Mouse (Mus musculus): ENCODE measurements around the gene Rgs6. TPM values are rescaled to one million over a fixed set of nuclear protein-coding genes. Genes with fewer than 3 reads are reported as not detected.
A peak's percentile ranks its signal among the peaks of the same experiment; 100 is the strongest.

Rgs6 gene
- polyA plus RNA-seq, 1 experiment from 2014 or later, result 0.49 TPM

DNA sequence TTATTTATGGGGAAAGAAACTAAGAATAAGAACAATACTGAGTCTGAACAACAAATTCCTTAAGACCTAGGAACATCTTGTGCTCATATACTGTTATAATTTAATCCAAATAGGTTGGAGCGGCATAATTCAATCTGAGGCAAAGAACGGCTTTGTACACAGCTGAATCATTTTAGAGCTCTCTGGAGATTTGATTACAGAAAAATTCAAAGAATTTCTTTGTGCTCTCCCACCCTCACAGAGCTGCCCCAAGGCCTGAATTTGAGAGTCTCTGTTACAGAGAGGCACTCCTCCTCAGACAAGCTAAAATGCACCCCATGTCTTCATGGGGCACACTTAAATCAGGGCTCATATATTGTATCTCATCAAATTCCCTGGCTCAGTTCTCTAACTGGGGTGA, 332.1 kb downstream of the Rgs6 start:
- Histone ChIP-seq H3K4me1 (peaks cover 17% of the 10 kb centered on the region), H3K4me3 (no peak overlapping the region), H3K27me3 (replicated peaks; ENCODE audit: low read depth, poor library complexity, severe bottlenecking) (no peaks in the 10 kb centered on the region), H3K36me3 (replicated peaks) (no peaks in the 10 kb centered on the region), H3K27ac (replicated peaks) (peak overlapping the region; percentile 77), H3K9me3 (no peaks in the 10 kb centered on the region)
- peak; percentile 47 for DNase-seq (ENCODE audit: low spot score)
- 28% methylated on average over 2 of the region's 2 CpGs for WGBS

DNA sequence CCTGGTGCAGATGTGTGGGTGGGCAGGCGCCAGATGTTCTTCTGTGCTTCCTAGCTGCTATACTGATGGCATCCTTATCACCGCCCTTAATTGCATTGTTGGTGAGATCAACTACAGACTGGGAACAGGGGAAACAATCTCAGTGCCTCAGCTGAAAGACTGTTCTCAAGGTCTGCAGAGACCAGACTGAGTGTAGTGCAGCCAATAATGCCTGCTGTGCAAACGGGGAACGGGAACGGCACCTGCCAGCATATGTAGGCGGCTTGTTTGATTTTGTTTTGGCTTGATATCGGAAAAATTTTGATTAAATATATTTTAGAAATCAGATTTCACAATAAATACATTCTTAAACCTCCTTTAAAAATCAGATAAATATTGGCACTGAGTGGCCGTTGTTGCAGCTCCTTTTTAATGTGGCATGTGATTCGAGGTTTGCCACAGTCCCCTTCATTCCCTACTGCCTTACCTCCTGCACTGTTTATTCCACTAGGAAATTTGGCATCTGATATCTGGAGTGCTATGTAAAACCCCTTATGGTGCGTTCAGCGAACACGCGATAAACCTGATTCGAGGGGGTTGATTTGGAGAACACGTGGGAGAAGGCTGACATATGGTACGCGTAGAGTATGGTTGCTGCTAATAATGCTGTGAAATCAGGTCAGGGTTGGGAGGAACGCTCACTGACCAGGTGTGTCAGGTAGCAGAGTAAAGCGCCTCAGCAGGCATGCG, 333.4 kb downstream of the Rgs6 start:
- no peaks in the 10 kb centered on the region for H3K9me3 ChIP-seq
- H3K27ac ChIP-seq (replicated peaks), result peak overlapping the region; percentile 21; the same call in 1 of the 2 replicates
- WGBS, result 89% methylated on average over 20 of the region's 20 CpGs
- no peaks in the 10 kb centered on the region for H3K27me3 ChIP-seq (replicated peaks; ENCODE audit: low read depth, poor library complexity, severe bottlenecking)
- no peak for DNase-seq (ENCODE audit: low spot score)
- H3K4me3 ChIP-seq, result no peak overlapping the region
- peaks cover 17% of the 10 kb centered on the region for H3K4me1 ChIP-seq
- no peaks in the 10 kb centered on the region for H3K36me3 ChIP-seq (replicated peaks)

DNA sequence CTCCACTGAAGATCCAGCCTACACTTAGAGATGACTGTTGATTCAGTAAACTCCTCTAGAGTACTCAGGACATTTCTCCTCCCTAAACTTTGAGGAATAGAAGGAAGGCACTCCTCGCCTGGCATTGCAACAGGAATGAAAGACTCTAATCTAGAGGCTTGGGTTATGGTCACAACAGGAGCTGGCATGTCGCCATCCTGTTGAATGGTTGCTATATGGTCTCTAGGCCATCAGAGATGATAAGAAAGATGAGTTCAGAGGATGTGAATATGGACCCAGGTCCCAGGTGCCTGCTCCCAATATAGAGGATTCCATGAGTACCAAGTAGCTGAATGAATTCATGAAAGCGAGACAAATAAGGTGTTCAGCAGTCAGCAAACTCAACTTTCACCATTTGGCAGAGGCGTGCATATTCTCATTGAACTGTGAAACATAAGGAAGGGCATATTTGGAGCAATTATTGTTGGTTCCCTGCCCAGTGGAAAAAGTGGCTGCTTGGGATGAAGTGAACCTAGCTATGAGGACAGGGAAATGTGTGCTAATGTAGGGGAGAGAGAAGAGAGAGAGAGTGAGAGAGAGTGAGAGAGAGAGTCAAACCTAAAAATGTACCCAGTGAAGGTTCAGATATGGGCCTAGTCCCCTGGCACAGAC, 334.9 kb downstream of the Rgs6 start:
- Histone ChIP-seq H3K27ac (replicated peaks) (no peak overlapping the region), H3K4me1 (peaks cover 17% of the 10 kb centered on the region), H3K27me3 (replicated peaks; ENCODE audit: low read depth, poor library complexity, severe bottlenecking) (no peaks in the 10 kb centered on the region), H3K4me3 (no peak overlapping the region), H3K9me3 (no peaks in the 10 kb centered on the region), H3K36me3 (replicated peaks) (no peaks in the 10 kb centered on the region)
- no peak for DNase-seq (ENCODE audit: low spot score)
- 95% methylated on average over 4 of the region's 4 CpGs for WGBS

DNA sequence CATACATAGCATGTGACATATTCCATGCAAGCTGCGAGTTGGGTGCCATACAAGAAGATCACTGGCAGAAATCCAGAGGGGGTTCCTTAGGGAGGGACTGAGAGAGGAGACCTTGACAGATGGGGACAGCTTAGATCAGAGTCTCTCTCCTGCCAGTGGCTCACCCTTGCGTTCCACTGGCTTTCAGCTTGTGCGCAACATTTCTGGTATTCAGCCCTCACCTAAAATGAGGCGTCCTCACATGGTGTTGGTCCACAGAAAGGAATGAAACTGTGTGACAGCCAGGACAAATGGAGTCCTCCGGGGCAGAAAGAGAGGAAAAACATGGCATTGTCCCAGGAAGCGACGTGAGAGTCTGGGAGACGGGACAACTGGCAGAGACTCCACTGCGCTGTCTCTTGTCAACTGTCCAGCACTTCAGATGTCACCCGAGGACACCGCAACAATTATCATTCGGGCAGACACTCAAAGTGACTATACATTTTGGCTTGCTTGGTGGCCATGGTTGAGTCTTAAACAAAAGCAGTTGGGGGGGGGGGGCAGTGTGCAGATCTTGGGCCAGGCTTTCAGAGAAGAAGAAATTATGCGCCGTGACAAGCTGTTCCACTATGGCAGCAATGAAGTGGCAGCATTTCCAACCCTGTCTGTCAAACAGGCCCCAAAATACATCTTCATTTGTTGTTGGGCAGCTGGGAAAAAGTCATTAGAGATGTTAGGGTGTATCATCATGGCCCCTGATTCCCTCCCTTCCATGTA, 344.8 kb downstream of the Rgs6 start:
- no peak for DNase-seq (ENCODE audit: low spot score)
- WGBS, result 90% methylated on average over 14 of the region's 14 CpGs
- no peak overlapping the region for H3K4me3 ChIP-seq
- H3K27me3 ChIP-seq (replicated peaks; ENCODE audit: low read depth, poor library complexity, severe bottlenecking), result no peaks in the 10 kb centered on the region
- H3K9me3 ChIP-seq, result no peaks in the 10 kb centered on the region
- H3K27ac ChIP-seq (replicated peaks), result no peak overlapping the region
- H3K36me3 ChIP-seq (replicated peaks), result no peaks in the 10 kb centered on the region
- no peaks in the 10 kb centered on the region for H3K4me1 ChIP-seq

DNA sequence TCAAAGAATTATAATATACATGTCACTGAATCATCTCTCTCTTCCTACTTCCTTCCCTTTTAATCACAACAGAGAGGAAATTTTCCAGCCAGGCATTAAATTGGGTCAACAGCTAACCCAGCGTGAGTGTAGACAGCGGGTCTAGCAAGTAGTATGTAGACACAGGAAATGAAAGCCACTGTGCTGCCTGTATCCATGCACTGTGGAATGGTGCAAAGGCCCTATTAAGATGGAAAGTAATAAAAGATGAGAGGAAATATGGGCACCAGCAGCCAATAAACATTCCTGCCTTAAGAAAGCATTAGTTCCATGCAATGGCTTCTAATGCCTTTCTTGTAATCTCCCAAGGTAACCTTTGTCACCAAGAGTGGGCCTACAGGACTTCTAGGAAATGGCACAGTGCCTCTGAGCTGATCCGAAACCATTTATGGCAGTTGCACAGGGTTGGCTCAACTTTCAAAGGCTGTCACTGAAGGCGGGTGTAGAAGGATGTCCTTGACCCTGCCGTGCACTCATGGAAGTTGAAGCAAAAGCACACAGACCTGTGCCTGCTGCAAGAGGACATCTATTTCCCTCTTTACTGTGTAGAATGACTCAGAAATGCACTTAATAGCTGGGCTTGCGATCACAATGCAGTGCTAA, 347.1 kb downstream of the Rgs6 start:
- Histone ChIP-seq H3K36me3 (replicated peaks) (no peaks in the 10 kb centered on the region), H3K9me3 (no peaks in the 10 kb centered on the region), H3K27me3 (replicated peaks; ENCODE audit: low read depth, poor library complexity, severe bottlenecking) (no peaks in the 10 kb centered on the region), H3K4me3 (no peak overlapping the region), H3K27ac (replicated peaks) (no peak overlapping the region), H3K4me1 (no peaks in the 10 kb centered on the region)
- 89% methylated on average over 6 of the region's 6 CpGs for WGBS
- DNase-seq (ENCODE audit: low spot score), result no peak

DNA sequence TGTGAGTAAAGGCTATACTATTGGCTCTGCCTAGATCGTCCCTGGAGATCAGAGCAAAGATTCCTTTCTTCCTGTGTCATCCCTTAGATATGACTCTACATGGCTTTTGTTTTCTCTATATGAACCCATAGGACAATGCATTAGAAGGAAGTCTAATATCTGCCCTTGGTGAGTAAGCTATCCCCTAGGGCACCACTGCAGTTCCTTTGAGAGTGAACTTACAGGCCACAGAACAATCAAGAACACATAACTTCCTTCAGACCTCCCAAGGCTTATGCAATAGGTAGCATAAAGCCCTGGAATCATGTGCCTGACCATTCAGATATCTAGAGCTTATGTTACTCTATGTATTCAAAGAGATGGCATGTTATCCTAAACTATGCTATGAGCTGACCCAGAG, 347.7 kb downstream of the Rgs6 start:
- no peak overlapping the region for H3K27ac ChIP-seq (replicated peaks)
- DNase-seq (ENCODE audit: low spot score), result no peak
- H3K36me3 ChIP-seq (replicated peaks), result no peaks in the 10 kb centered on the region
- H3K9me3 ChIP-seq, result no peaks in the 10 kb centered on the region
- no peak overlapping the region for H3K4me3 ChIP-seq
- H3K4me1 ChIP-seq, result no peaks in the 10 kb centered on the region
- H3K27me3 ChIP-seq (replicated peaks; ENCODE audit: low read depth, poor library complexity, severe bottlenecking), result no peaks in the 10 kb centered on the region
- 95% methylated on average over 1 of the region's 1 CpGs for WGBS

DNA sequence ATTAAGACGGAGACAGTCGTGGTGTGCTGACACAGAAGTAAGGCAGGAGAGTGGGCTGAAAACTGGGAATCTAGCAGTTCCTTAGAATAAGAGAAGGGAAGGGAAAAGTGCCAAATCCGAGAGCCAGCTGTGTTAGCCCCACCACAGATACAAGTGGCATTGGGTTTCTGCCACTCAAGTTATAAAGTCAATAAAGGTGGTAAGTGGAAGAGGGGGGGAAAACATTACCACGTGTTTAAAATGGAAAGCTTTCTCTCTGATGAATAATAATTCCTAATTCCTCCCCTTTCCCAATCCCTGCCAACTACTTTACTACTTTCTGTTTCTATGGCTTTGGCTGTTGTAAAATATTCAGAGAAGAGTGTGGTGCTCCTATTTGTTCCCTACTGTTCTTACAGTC, 352.4 kb downstream of the Rgs6 start:
- 69% methylated on average over 4 of the region's 4 CpGs for WGBS
- no peak overlapping the region for H3K27ac ChIP-seq (replicated peaks)

DNA sequence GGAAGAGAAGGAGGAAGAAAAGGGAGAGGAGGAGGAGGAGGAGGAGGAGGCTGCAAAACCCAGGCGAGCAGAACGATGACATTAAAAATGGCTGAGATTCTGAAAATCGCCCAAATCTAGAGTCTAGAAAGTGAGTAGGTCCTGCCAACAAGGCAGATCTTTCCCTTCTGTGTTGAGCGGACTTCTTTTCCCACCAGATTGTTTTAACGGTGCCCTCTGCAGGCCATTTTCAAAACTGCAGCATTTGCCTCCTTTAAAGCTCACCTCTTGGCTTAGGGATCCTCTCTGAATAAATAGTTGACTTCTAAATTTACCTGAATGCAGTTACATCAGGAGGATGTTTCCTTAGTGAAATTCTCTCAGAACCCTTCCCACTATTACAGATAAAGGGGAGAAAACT, 358.4 kb downstream of the Rgs6 start:
- 26% methylated on average over 5 of the region's 5 CpGs for WGBS
- H3K4me1 ChIP-seq, result no peaks in the 10 kb centered on the region
- DNase-seq (ENCODE audit: low spot score), result peak; percentile 77
- H3K9me3 ChIP-seq, result no peaks in the 10 kb centered on the region
- H3K27ac ChIP-seq (replicated peaks), result no peak overlapping the region
- H3K27me3 ChIP-seq (replicated peaks; ENCODE audit: low read depth, poor library complexity, severe bottlenecking), result no peaks in the 10 kb centered on the region
- no peaks in the 10 kb centered on the region for H3K36me3 ChIP-seq (replicated peaks)
- H3K4me3 ChIP-seq, result no peak overlapping the region

More for the DNA sequence above, 352.4 kb downstream of the Rgs6 start:
- Histone ChIP-seq H3K36me3 (replicated peaks) (no peaks in the 10 kb centered on the region), H3K9me3 (no peaks in the 10 kb centered on the region), H3K4me1 (no peaks in the 10 kb centered on the region), H3K27me3 (replicated peaks; ENCODE audit: low read depth, poor library complexity, severe bottlenecking) (no peaks in the 10 kb centered on the region), H3K4me3 (no peak overlapping the region)
- DNase-seq (ENCODE audit: low spot score), result no peak

DNA sequence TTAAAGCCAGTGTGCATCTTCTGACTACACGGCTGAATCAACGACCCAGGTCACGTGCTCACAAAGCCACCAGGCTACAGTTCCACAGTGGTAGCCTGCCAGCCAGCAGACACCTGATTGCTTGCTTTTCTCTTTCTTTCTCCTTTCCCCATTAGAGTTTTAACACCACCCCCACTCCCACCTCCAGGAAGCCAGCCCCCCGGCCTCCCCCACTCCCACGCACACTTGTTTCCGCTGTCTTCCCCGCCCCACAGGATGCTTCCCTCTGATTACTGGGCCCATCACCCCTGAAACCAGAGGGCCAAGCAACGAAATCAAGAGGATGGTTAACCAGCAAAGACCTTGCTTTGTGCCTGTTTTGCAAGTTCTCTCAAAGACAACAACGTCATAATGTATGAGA, 373.0 kb downstream of the Rgs6 start:
- Histone ChIP-seq H3K4me1 (no peaks in the 10 kb centered on the region), H3K36me3 (replicated peaks) (no peaks in the 10 kb centered on the region), H3K4me3 (no peak overlapping the region), H3K27ac (replicated peaks) (no peak overlapping the region), H3K27me3 (replicated peaks; ENCODE audit: low read depth, poor library complexity, severe bottlenecking) (no peaks in the 10 kb centered on the region), H3K9me3 (no peaks in the 10 kb centered on the region)
- DNase-seq (ENCODE audit: low spot score), result no peak
- WGBS, result 85% methylated on average over 9 of the region's 9 CpGs

DNA sequence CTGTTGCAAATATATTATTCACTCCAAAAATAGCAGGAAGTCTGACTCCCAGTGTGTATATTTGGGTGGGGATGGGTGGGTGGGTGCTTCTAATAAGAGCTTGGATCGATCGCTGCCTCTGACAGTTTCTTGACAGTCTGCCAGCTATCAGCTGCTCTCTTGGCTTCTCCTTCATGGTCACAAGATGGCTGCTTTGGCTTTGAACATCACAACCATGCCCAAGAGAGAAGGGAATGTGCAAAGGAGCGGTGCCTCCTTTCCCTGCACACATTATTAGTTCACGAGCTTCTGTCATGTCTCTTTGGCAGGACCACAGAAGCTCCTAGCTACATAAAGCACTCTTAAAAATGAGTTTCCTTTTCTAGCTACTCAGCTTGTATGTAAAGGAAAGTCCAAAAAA, 373.8 kb downstream of the Rgs6 start:
- H3K4me3 ChIP-seq, result no peak overlapping the region
- H3K27ac ChIP-seq (replicated peaks), result no peak overlapping the region
- no peaks in the 10 kb centered on the region for H3K9me3 ChIP-seq
- H3K36me3 ChIP-seq (replicated peaks), result no peaks in the 10 kb centered on the region
- WGBS, result 94% methylated on average over 4 of the region's 4 CpGs
- no peak for DNase-seq (ENCODE audit: low spot score)
- H3K4me1 ChIP-seq, result no peaks in the 10 kb centered on the region
- no peaks in the 10 kb centered on the region for H3K27me3 ChIP-seq (replicated peaks; ENCODE audit: low read depth, poor library complexity, severe bottlenecking)

DNA sequence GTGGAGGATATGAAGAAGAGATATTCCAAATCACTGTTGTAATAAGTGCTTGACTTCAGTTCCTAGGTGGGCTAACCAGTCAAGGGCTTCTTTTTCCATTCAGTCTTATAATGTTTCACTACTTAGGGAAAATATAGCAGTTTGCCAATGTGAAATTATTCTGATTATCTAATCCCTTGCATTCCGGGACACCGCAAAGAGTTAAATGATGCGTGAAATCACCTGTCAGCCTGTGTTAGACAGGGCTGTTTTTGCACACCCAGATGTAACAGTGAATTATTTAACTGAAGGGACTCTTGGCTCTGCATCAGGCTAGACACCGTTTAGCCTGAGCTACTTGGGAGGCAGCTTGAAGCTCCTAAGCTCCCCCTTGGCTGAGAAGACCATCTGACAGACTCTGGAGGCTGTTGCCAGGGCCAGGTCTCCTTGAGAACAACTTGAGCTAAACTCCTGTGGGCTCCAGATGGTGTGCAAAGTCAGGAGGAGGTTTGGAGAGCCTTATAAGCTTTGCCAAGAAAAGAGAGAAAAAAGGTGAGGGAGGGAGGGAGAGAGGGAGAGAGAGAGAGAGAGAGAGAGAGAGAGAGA, 382.5 kb downstream of the Rgs6 start:
- Histone ChIP-seq H3K4me3 (no peak overlapping the region), H3K9me3 (no peaks in the 10 kb centered on the region), H3K27ac (replicated peaks) (no peak overlapping the region), H3K4me1 (0 out of 2 replicates have a peak, but pooled peaks cover 3% of the 10 kb centered on the region), H3K27me3 (replicated peaks; ENCODE audit: low read depth, poor library complexity, severe bottlenecking) (no peaks in the 10 kb centered on the region), H3K36me3 (replicated peaks) (no peaks in the 10 kb centered on the region)
- no peak for DNase-seq (ENCODE audit: low spot score)
- WGBS, result 70% methylated on average over 4 of the region's 4 CpGs

DNA sequence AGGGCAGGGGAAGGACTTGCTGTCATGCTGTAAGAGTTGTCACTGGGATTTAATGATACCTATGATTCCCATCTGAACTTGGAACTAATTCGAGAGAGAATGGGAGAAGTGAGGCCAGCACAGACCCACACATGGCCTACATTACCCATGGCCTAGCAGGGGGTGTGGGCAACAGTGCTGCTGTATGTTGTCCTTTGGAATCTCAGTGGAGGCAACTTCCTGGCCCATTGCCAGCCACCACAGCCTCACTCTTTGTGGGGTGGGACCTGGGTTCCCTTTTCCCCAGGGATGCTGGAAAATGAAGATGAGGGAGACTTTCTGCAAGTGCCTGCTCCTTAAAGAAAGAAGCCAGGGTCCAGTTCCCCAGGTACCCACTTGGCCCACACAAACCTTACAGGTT, 383.1 kb downstream of the Rgs6 start:
- DNase-seq (ENCODE audit: low spot score), result no peak
- WGBS, result 75% methylated on average over 1 of the region's 1 CpGs
- H3K27ac ChIP-seq (replicated peaks), result 0 out of 2 replicates have a peak overlapping the region, but pooled peaks have one; percentile 19

More for the DNA sequence above, 383.1 kb downstream of the Rgs6 start:
- no peak overlapping the region for H3K4me3 ChIP-seq
- H3K4me1 ChIP-seq, result 0 out of 2 replicates have a peak, but pooled peaks cover 3% of the 10 kb centered on the region
- H3K9me3 ChIP-seq, result no peaks in the 10 kb centered on the region
- H3K36me3 ChIP-seq (replicated peaks), result no peaks in the 10 kb centered on the region
- H3K27me3 ChIP-seq (replicated peaks; ENCODE audit: low read depth, poor library complexity, severe bottlenecking), result no peaks in the 10 kb centered on the region
